Mouse (Mus musculus) kidney, embryonic 16.5 days (tissue): ENCODE results near the gene Senp6. TPM values are rescaled to one million over a fixed set of nuclear protein-coding genes. Genes with fewer than 3 reads are reported as not detected.

Source experiments
- ATAC-seq: fragments of 200-750 bp; cut with Nextera tagmentation; 2 replicates; pipeline ENCODE4 v1.8.0; 2017; ENCODE audit warnings: moderate TSS enrichment; ENCODE audit not compliant: low FRiP score, low TSS enrichment
- H3K27ac ChIP-seq: fragments of 300-500 bp; sonication (generic); 2 replicates; pipeline ENCODE4 v1.5.1; 2014; ENCODE audit warnings: low read length
- H3K27me3 ChIP-seq: fragments of 300-500 bp; sonication (generic); 2 replicates; pipeline ENCODE4 v1.6.1; 2014; ENCODE audit warnings: low read length, control low read depth, mixed read lengths; ENCODE audit not compliant: insufficient read depth
- H3K36me3 ChIP-seq: fragments of 300-500 bp; sonication (generic); 2 replicates; pipeline ENCODE4 v1.6.1; 2014; ENCODE audit warnings: low read length, control low read depth, mixed read lengths; ENCODE audit not compliant: insufficient read depth
- H3K4me1 ChIP-seq: fragments of 300-500 bp; sonication (generic); 2 replicates; pipeline ENCODE4 v1.6.1; 2014; ENCODE audit warnings: low read length, control low read depth, mixed read lengths; ENCODE audit not compliant: insufficient read depth
- H3K4me2 ChIP-seq: fragments of 300-500 bp; sonication (generic); replicated peaks from 2 replicates; pipeline ENCODE4 v1.6.1; 2014; ENCODE audit warnings: low read depth, low read length
- H3K4me3 ChIP-seq: fragments of 300-500 bp; sonication (generic); 2 replicates; pipeline ENCODE4 v1.5.1; 2014; ENCODE audit warnings: mild to moderate bottlenecking, low read length
- H3K9ac ChIP-seq: fragments of 300-500 bp; sonication (generic); replicated peaks from 2 replicates; pipeline ENCODE4 v1.6.1; 2014; ENCODE audit warnings: low read length
- H3K9me3 ChIP-seq: fragments of 300-500 bp; sonication (generic); 2 replicates; pipeline ENCODE4 v1.6.1; 2016; ENCODE audit warnings: low read length, control low read depth
- WGBS: fragments of 180-500 bp; shearing (Covaris S2); extraction: QIAGEN DNeasy Blood & Tissue Kit; methylation state at CpG from one replicate; pipeline ENCODE4 v1.1.7; 2014; 5-methylcytosine and 5-hydroxymethylcytosine counted together
- polyA plus RNA-seq: library from polyadenylated mRNA; unstranded; fragments of >200 nt; fragmentation: Nextera tagmentation; extraction: Ambion mirVana; gene quantifications from 2 replicates; pipeline ENCODE4 v1.2.1, GENCODE M21; 2015

Gene Senp6
- polyA plus RNA-seq, 1 experiment from 2014 or later, result 44.6 TPM

DNA sequence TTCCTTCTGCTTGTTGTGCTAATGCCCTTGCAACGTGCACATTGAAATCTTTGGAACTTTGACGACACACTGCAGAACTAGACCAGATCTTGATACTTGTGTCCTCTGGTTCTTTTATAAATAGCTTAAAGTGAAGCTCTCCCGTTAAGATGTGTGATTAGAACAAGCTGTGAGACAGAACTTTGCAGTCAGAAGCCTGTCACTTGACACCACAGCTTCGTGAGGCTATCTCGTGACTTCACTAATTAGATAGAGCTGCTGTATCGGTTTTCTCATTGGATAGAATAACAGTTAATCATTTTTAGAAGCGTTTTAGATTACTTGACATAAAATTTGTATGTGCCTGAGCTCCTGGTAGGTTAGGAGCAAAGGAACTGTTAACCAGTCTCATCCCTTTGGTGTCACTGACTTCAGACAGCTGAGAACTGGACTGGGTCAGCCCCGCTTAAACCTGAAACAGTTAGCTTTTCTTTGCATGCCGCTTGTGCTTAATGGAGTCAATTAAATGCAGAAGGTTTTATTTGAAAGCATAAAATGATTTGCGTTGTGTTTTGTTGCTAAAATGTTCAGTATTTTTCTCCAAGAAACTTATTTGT is 79.4 kb downstream of the Senp6 start:
- Histone ChIP-seq H3K4me1 (no peaks in the 10 kb centered on the region), H3K9ac (no peak overlapping the region), H3K4me3 (no peak overlapping the region), H3K27me3 (no peaks in the 10 kb centered on the region), H3K27ac (peak overlapping the region; percentile 60; the same call in 1 of the 2 replicates), H3K9me3 (no peaks in the 10 kb centered on the region), H3K4me2 (no peak overlapping the region), H3K36me3 (peaks cover 31% of the 10 kb centered on the region)
- peak; percentile 51; the same call in 1 of the 2 replicates for ATAC-seq
- 43% methylated on average over 10 of the region's 10 CpGs for WGBS

DNA sequence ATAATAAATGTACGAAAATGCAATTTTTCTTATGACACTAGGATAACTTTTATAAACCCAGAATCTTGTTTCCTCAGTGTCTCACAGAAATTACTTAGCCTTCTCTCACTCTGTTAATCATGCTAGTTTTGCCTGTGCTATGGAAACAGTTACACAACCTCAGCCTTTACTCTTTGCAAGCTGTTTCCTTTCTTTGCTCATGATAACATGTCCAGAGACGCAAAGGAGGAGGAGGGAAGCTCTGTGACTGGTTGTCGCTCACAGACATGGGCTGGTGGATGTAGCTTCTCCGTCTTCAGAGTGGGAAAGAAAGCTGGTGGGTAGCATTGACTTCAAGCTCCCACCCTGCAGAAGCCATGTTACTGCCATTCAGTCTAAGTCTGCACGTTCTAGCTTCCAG is 82.9 kb downstream of the Senp6 start:
- Histone ChIP-seq H3K9ac (no peak overlapping the region), H3K4me3 (no peak overlapping the region), H3K27me3 (no peaks in the 10 kb centered on the region), H3K27ac (no peak overlapping the region), H3K36me3 (peaks cover 27% of the 10 kb centered on the region), H3K4me1 (no peaks in the 10 kb centered on the region), H3K9me3 (no peaks in the 10 kb centered on the region), H3K4me2 (no peak overlapping the region)
- no peak for ATAC-seq
- 88% methylated on average over 5 of the region's 5 CpGs for WGBS

DNA sequence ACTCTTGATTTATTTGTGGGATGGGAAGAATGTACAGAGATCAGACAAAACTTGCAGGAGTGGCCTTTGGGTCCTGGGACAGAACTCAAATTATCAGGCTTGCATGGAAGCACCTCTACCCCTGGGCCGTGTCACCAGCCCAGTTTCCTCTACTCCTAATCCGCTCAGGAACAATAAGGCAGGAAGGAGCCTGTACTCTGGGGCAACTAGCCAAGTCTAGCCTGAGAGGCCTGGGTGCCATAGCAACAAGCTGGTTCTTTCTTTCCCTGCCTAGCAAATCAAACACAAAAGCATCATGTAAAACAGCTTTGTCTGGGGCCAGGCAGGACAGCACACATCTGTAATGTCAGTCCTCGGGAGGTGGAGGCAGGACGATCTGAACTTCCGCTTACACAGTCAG is 88.6 kb downstream of the Senp6 start:
- Histone ChIP-seq H3K4me1 (peaks cover 12% of the 10 kb centered on the region), H3K27ac (peak overlapping the region; percentile 45; the same call in 1 of the 2 replicates), H3K9me3 (no peaks in the 10 kb centered on the region), H3K36me3 (peaks cover 17% of the 10 kb centered on the region; the same call in 1 of the 2 replicates), H3K4me3 (no peak overlapping the region), H3K9ac (no peak overlapping the region), H3K4me2 (no peak overlapping the region), H3K27me3 (no peaks in the 10 kb centered on the region)
- ATAC-seq, result no peak
- 64% methylated on average over 5 of the region's 5 CpGs for WGBS

DNA sequence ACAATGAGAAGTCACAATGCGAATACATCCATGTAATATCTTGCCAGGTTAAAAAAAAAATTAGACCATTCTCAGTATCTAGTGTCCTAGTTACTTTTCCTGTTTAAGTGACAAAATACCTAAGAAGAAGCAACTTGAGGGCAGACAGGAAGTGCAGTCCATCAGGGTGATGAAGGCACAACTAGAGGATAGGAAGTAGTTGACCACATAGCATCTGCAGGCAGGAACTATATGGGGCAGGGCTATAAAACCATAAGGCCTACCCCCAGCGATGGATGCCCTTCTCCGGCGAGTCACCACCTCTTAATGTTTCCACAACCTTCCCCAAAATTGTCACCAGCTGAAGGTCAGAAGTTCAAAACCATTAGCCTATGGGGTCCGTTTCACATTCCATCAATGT is 90.1 kb downstream of the Senp6 start:
- Histone ChIP-seq H3K4me3 (no peak overlapping the region), H3K36me3 (peaks cover 15% of the 10 kb centered on the region; the same call in 1 of the 2 replicates), H3K9ac (no peak overlapping the region), H3K4me1 (peaks cover 12% of the 10 kb centered on the region), H3K27ac (no peak overlapping the region), H3K9me3 (no peaks in the 10 kb centered on the region), H3K4me2 (no peak overlapping the region), H3K27me3 (no peaks in the 10 kb centered on the region)
- WGBS, result 64% methylated on average over 5 of the region's 5 CpGs
- ATAC-seq, result no peak

DNA sequence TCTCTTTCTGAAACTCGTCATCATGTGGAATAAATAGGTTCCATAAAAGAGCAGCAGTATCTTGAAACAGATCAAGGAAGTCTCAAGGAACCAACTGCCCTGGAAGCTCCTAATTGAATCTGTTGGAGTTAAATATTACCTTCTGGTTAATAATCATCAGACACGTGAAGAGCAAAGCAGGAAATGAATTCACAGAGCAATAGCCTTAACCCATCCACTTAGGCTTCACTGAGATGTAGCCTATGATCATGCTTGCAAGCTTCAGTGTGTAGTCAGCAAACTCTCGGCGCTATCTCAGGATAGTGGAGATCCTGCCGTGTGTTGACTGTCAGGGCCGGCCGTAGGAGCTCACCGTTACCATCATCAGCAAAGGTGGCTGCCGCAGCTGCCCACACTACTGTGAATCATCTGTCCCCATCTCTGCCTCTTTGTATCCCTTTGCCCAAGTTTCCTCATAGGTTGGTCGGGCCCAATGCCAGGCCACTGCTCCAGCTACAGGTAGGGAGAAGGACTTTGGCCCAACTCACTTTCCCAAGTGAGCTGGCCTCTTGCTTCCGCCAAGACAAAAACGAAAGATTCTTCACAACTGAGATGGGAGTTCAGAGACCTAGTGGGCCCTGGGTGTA is 91.2 kb downstream of the Senp6 start:
- ATAC-seq, result peak; percentile 80
- Histone ChIP-seq H3K9me3 (no peaks in the 10 kb centered on the region), H3K4me2 (no peak overlapping the region), H3K36me3 (peaks cover 6% of the 10 kb centered on the region; the same call in 1 of the 2 replicates), H3K27ac (peak overlapping the region; percentile 76), H3K27me3 (no peaks in the 10 kb centered on the region), H3K4me1 (peaks cover 12% of the 10 kb centered on the region), H3K4me3 (no peak overlapping the region), H3K9ac (no peak overlapping the region)
- 67% methylated on average over 12 of the region's 12 CpGs for WGBS

DNA sequence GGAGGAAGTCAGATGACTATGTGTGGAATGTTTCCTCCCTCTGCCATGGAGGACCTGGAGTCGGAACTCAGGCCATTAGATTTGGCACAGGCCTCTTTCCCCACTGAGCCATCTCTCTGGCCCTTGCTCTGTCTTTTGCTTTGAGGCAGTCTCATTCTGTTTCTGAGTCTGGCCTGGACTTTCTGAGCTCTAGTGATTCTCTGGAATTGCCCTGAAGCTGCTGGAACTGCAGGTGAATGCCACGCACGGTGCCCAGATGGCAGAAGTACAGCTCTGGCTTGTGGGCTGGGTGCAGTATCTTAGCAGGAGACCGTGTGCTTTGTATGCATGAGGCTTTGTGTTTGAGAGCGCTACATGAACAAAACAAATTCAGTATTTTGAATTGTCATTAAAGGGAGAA is 92.2 kb downstream of the Senp6 start:
- H3K4me3 ChIP-seq, result no peak overlapping the region
- peaks cover 12% of the 10 kb centered on the region for H3K4me1 ChIP-seq
- peak overlapping the region; percentile 77 for H3K27ac ChIP-seq
- no peaks in the 10 kb centered on the region for H3K36me3 ChIP-seq
- H3K9ac ChIP-seq, result no peak overlapping the region
- no peaks in the 10 kb centered on the region for H3K9me3 ChIP-seq
- no peak overlapping the region for H3K4me2 ChIP-seq
- H3K27me3 ChIP-seq, result no peaks in the 10 kb centered on the region
- ATAC-seq, result peak; percentile 28; the same call in 1 of the 2 replicates
- WGBS, result 61% methylated on average over 5 of the region's 5 CpGs

DNA sequence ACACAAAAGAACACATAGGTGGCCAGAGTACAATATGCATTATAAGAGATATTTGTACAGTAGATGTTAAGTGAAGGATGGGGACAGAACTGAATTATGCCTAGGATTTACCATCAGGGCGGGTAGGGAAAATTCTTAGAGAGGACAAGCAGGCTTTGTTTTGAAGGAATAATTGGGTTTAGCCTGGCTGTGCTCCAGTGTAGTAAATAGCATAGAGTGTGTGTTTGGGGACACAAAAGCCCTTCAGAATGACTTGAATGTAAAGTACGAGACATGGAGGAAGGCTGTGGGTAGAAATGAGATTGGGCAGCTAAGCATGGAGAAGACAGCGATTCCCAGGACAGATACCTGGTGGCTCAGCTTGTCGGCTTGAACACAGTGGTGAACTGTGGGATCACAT is 94.7 kb downstream of the Senp6 start:
- Histone ChIP-seq H3K4me2 (no peak overlapping the region), H3K4me3 (no peak overlapping the region), H3K36me3 (no peaks in the 10 kb centered on the region), H3K9me3 (no peaks in the 10 kb centered on the region), H3K9ac (no peak overlapping the region), H3K27ac (no peak overlapping the region), H3K4me1 (peaks cover 15% of the 10 kb centered on the region), H3K27me3 (no peaks in the 10 kb centered on the region)
- no peak for ATAC-seq
- 85% methylated on average over 4 of the region's 4 CpGs for WGBS

DNA sequence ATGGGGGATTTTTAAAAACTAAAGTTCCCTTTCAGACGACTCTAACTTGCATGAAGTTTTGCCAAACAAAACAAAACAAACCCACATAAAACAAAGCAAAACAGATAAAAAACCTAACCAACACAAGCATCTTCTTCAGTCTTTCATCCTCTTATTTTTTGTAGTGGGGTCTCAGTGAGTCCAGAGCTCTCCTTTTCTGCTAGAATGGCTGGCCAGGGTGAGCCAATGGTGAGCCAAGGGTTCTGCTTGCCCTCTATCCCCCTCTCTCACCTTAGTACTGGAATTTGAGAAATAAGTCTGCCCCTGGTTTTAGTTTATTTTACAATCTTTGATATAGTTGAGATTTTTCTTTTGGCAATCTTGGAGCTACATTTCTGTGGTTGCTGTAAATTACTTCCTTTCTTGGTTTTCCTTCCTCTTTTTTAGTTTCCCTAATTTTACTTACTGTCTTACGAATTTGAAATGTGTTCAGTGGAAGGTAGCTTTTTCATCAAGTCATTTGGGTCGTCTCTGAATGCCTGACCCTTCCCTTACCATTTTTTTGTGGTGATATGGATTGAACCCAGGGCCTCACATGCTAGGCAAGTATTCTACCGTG is 96.5 kb downstream of the Senp6 start:
- WGBS, result 69% methylated on average over 4 of the region's 4 CpGs
- Histone ChIP-seq H3K9me3 (no peaks in the 10 kb centered on the region), H3K36me3 (no peaks in the 10 kb centered on the region), H3K27ac (no peak overlapping the region), H3K27me3 (no peaks in the 10 kb centered on the region), H3K9ac (no peak overlapping the region), H3K4me2 (no peak overlapping the region), H3K4me3 (no peak overlapping the region), H3K4me1 (peaks cover 15% of the 10 kb centered on the region)
- no peak for ATAC-seq

DNA sequence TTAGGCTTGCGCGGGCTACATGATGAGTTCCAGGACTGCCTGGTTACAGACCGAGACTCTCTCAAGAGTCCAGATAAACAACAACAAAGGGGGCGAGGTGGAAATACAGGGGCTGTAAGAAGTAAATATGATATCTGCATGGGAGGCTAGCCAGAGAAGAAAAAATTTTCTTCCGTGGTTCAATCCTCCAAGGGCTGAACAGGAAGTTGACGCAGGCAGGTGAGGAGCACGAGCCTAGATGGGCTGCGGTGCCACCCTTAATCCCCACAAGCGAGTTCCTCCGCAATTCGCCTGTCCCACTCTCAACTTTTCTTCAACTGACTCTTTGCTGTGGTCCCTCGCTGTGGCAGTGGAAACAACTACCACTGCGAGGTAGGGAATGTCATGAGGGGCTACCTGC is 97.5 kb downstream of the Senp6 start:
- H3K27me3 ChIP-seq, result no peaks in the 10 kb centered on the region
- no peaks in the 10 kb centered on the region for H3K9me3 ChIP-seq
- ATAC-seq, result no peak
- H3K4me2 ChIP-seq, result peak overlapping the region; percentile 58
- H3K27ac ChIP-seq, result peak overlapping the region; percentile 84
- H3K9ac ChIP-seq, result peak overlapping the region; percentile 32
- H3K4me1 ChIP-seq, result peaks cover 8% of the 10 kb centered on the region; the same call in 1 of the 2 replicates
- peak overlapping the region; percentile 91 for H3K4me3 ChIP-seq
- WGBS, result 3% methylated on average over 13 of the region's 13 CpGs
- H3K36me3 ChIP-seq, result no peaks in the 10 kb centered on the region
